Mouse (Mus musculus) ovary, postnatal 36 days (tissue): ENCODE measurements at regions not wholly inside any gene's neighbourhood (a gene's known extent, or its start where the extent isn't known, plus 50 kb on each side); places are given as distances from the start of the nearest gene placed in this dataset.

Experiments used
- DNase-seq: peaks from one replicate; pipeline ENCODE4 v3.0.0; 2022; ENCODE audit warnings: low spot score, mixed read lengths

DNA sequence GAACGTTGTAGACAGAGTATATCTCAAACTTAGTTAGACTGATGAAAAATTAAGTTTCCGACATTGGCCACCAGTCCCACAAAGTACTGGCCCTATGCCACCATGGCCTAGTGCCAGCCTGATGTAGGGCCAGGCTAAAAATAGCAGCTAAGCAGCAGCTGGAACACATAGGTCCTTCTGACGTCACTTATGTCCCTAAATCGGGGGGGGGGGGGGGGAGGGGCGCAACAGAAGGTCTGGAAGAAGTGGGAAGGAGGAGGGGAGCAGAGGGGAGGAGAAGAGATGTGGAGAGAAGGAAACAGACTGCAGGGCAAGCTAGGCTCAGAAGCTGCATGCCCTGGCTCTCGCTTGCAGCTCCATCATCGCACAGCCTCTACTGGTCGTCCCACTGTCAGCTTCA, 164.7 kb upstream of the Smim15 start:
- DNase-seq, result peak; percentile 33

- no peak for DNase-seq
These were observed 165.3 kb upstream of the Smim15 start for GRCm38 (mm10) chr13:107878980-107879379.

DNA sequence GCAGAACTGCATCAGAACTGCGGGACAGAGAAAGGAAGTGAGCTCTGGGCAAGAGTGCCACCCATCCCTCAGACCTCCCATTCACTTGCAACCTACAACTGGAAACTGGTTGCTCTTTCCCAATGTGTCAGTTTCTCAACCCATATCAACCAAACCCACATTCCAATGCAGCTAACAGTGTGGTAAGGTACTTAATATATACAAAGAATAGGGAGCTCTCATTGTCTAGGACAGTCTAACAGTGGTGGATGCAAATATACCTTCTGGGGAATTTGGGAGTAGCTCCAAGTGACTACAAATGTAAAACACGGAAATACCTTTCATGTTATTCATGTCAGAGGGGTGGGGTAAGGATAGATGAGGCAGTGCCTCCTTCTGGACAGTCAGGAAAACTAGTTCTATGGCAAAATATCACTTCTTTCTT, 171.0 kb upstream of the Smim15 start:
- DNase-seq, result no peak

GRCm38 (mm10) chr13:107872574-107872973, 171.7 kb upstream of the Smim15 start:
- DNase-seq, result no peak

GRCm38 (mm10) chr13:107872137-107872536, 172.1 kb upstream of the Smim15 start:
- DNase-seq, result no peak

DNA sequence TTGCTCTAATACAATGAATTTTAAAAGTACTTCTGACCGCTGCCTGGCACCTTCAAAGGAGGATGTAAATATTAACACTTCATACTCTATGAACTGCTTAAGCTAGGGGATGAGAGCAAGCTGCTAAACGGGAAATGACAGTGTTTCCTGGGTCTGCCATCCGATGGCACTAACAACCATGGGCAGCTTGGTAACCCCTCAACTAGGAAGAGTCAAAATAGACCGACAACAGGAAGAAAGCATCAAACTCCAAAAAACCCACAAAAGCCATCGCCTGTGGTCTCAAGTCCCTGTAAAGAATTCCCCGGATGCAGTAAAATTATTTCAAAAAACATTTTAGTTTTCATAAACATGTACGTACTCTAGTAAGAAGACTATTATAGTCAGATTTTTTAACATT, 175.3 kb upstream of the Smim15 start:
- no peak for DNase-seq

- DNase-seq, result no peak
These were observed 177.4 kb upstream of the Smim15 start for GRCm38 (mm10) chr13:107866825-107867224.

- DNase-seq, result no peak
These were observed 181.2 kb upstream of the Smim15 start for GRCm38 (mm10) chr13:107862793-107863654.

DNA sequence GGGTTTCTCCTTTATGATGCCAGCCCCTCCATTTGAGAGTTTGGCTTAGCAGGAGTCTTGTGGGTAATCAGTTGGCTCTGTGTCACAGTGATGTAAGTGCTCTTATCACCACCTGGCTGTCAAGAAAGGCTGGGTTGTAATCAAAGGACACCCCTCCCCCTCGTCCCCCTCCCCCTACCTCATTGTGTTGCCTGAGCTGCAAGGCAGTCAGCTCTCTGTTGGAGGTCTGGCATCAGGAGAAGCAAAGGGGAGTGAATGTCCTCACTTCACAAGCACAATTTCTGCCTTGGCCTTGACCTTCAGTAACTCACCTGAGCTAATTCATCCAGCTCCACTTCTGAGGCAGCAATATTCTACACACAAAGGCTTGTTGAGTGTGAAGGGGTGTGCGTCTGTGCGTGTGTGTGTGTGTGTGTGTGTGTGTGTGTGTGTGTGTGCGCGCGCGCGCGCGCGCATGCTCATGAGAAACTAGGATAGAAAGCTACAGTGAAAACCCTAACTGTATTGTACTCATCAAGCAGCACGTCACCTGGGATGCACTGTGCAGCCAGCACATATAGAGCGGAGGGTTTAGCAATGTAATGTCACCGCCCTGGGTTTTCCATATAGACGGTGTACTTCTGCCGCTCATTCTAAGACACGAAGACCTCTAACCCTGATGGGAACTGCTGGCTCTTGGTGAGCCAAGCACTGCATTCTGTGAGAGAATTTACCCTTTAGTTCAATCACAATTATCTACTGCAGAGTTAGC, 182.7 kb upstream of the Smim15 start:
- DNase-seq, result no peak

DNA sequence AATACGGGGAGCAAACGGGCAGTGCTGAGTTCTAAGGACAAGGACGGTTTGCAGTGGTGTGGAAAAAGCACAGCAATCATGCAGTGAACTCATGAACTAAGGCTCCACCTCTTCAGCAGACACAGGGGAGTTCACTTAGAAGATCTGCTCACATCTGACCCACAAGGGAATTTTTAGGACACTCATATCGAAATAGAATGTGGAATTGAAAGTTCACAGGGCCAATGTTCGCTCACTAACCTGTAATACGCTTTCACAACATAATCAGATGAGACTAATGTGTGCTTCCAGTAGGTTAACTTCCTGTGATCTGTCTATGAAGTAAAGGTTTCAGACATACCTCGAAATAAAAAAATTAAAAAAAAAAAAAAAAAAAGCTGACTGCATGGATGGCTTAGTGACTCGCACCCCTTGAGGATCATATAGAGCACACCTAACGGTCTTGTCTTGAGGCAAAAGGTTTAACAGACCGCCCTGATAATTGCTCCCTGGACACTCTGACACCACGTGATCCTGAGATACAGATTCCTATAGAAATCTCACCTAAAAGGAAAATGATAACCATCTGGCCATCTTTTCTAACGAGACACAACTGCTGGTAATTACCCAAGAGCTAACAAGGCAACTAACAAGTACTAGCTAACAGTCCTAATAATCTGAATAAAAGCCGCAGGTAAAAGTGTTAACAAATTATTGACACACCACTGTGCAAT, 187.0 kb upstream of the Smim15 start:
- no peak for DNase-seq

GRCm38 (mm10) chr13:107850907-107851560, 193.2 kb upstream of the Smim15 start:
- DNase-seq, result no peak

DNA sequence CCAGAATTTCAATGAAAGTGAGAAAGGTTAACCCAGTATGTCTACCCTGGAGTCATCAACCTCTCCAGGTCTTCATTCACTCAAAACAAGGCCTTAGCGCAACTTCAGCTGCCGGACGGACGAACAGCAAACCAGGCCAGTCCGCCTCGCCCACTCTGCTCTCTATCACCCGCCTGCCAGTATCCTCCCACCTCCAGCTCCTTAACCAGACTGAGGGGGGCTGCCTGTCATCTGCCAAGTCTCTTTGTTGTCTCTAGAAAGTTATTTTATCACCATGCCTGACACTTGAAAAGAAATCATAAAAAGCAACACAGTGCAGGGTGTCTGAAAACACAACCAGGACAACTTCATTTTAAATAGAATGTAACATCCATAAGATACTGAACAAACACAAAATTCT, 195.4 kb upstream of the Smim15 start:
- DNase-seq, result no peak

DNA sequence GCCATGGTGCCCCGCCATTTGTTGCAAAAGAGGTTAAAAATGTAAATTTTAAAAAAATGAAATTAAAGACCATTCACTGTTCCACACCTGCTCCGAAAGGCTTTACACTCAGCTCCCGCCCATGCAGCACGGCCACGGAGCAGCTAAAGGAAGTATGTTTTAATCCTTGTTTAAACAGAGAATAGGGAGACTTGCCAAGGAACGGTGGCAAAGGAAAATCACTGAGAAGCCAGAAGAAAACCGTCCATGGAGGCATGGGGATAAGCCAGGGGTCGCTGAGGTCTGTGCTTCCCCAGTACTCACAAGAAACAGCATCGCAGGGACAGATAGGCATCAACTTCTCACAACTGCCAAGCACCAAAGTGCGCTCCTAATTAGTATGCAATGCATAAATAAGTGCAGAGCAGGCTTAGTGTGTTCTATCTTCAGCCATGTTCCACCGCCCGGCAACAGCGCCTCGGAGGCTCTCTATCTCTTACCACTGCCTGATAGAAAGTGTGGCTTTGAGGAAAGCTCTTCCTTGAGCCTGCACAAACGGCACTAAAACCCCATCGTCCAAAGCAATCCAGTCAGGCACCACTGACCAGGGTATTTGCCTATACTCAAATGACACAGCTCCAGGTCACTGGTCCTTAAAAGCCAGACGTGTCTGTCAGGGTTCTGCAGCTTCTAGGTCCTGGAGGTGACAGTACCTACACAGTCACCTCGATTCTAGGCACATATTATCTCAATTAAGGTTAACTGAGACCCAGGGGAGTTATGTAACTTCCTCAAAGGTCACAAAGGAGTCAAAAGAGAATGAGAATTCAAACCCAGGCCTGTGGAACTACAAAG, 196.8 kb upstream of the Smim15 start:
- no peak for DNase-seq

GRCm38 (mm10) chr13:107846621-107847178, 197.5 kb upstream of the Smim15 start:
- DNase-seq, result no peak

- no peak for DNase-seq
These were observed 198.4 kb upstream of the Smim15 start for GRCm38 (mm10) chr13:107845838-107846237.

GRCm38 (mm10) chr13:107844085-107844484, 200.2 kb upstream of the Smim15 start:
- no peak for DNase-seq

- DNase-seq, result no peak
These were observed 206.0 kb upstream of the Smim15 start for GRCm38 (mm10) chr13:107838126-107838715.

GRCm38 (mm10) chr13:107837206-107837952, 206.9 kb upstream of the Smim15 start:
- DNase-seq, result no peak

GRCm38 (mm10) chr13:107835756-107836385, 208.4 kb upstream of the Smim15 start:
- no peak for DNase-seq
